8 mouse cellular contexts compared by ENCODE assay signal in genomic region chr8:93932873-93933272, GRCm38 (mm10).
DNase-seq lines count a peak whose midpoint lies in the region; ATAC-seq and TF ChIP-seq lines count a peak whose summit lies in the region.

No protein-coding gene starts in this region.

- TF ChIP-seq EP300 in heart, adult 2 months (IDR thresholded peaks at IDR 0.05; ENCODE audit: insufficient read depth, low read depth, low read length): peak; percentile 79; the same call in 1 of the 2 replicates

- H3K79me2 ChIP-seq in heart, adult 2 months (replicated peaks; ENCODE audit: control insufficient read depth, insufficient read depth, low read length): no peaks in the 10 kb centered on the region

- H3K4me2 ChIP-seq in kidney, embryonic 14.5 days (replicated peaks; ENCODE audit: low read depth, low read length): no peak overlapping the region
- no peak overlapping the region for H3K4me2 ChIP-seq in limb, embryonic 14.5 days (replicated peaks; ENCODE audit: low read depth, low read length, severe bottlenecking)

- 14% methylated on average over 6 of the region's 6 CpGs for WGBS in heart, adult 2 months
- 29% methylated on average over 6 of the region's 6 CpGs for WGBS in kidney, embryonic 14.5 days
- WGBS in limb, embryonic 14.5 days: 23% methylated on average over 6 of the region's 6 CpGs

- DNase-seq in 3T3-L1 (ENCODE audit: low read depth, low spot score): peak; percentile 85
- DNase-seq in adrenal gland, postnatal 10 days: peak; percentile 86
- peak; percentile 81 for DNase-seq in embryo, embryonic 9.5 days (ENCODE audit: extremely low spot score)
- DNase-seq in heart, adult 2 months: peak; percentile 73 to 86
- DNase-seq in limb, embryonic 14.5 days (ENCODE audit: low spot score): peak; percentile 49
- DNase-seq in neural tube, embryonic 10.5 days (ENCODE audit: extremely low spot score, low spot score): peak; percentile 84
- DNase-seq in splenic B cell, adult 2 months (ENCODE audit: low read depth, low spot score): peak; percentile 73

- H3K27ac ChIP-seq in heart, adult 2 months: no peak overlapping the region
- H3K27ac ChIP-seq in kidney, embryonic 14.5 days (ENCODE audit: low read depth, low read length): no peak overlapping the region
- H3K27ac ChIP-seq in limb, embryonic 14.5 days (replicated peaks; ENCODE audit: low read depth, low read length): no peak overlapping the region

- no peak overlapping the region for H3K9ac ChIP-seq in heart, adult 2 months (ENCODE audit: low read depth, low read length)
- H3K9ac ChIP-seq in kidney, embryonic 14.5 days (ENCODE audit: low read depth, low read length): no peak overlapping the region
- no peak overlapping the region for H3K9ac ChIP-seq in limb, embryonic 14.5 days (ENCODE audit: low read depth, low read length, severe bottlenecking)

- H3K4me3 ChIP-seq in heart, adult 2 months: no peak overlapping the region
- no peak overlapping the region for H3K4me3 ChIP-seq in kidney, embryonic 14.5 days (ENCODE audit: low read length)
- H3K4me3 ChIP-seq in limb, embryonic 14.5 days (replicated peaks; ENCODE audit: low read length): no peak overlapping the region

- TF ChIP-seq CTCF in heart, adult 2 months (IDR thresholded peaks at IDR 0.05): peak; percentile 98

- no peaks in the 10 kb centered on the region for H3K27me3 ChIP-seq in heart, adult 2 months (ENCODE audit: control insufficient read depth, insufficient read depth, low read length)
- H3K27me3 ChIP-seq in kidney, embryonic 14.5 days (ENCODE audit: control insufficient read depth, insufficient read depth, low read length): no peaks in the 10 kb centered on the region
- H3K27me3 ChIP-seq in limb, embryonic 14.5 days (ENCODE audit: control insufficient read depth, insufficient read depth, low read length): no peaks in the 10 kb centered on the region
- H3K27me3 ChIP-seq in splenic B cell, adult 2 months (ENCODE audit: control insufficient read depth, insufficient read depth, low read length, poor library complexity, severe bottlenecking): no peaks in the 10 kb centered on the region

- H3K36me3 ChIP-seq in heart, adult 2 months (ENCODE audit: control insufficient read depth, insufficient read depth, low read length): no peaks in the 10 kb centered on the region
- H3K36me3 ChIP-seq in kidney, embryonic 14.5 days (ENCODE audit: control insufficient read depth, insufficient read depth, low read length): no peaks in the 10 kb centered on the region
- H3K36me3 ChIP-seq in limb, embryonic 14.5 days (ENCODE audit: control insufficient read depth, insufficient read depth, low read length): no peaks in the 10 kb centered on the region
- no peaks in the 10 kb centered on the region for H3K36me3 ChIP-seq in splenic B cell, adult 2 months (ENCODE audit: control insufficient read depth, insufficient read depth, low read length, poor library complexity, severe bottlenecking)

- no peaks in the 10 kb centered on the region for H3K9me3 ChIP-seq in kidney, embryonic 14.5 days (ENCODE audit: control insufficient read depth, low read length)
- H3K9me3 ChIP-seq in limb, embryonic 14.5 days (ENCODE audit: control insufficient read depth, low read length): no peaks in the 10 kb centered on the region

- no peak for TF ChIP-seq POLR2A in heart, adult 2 months (IDR thresholded peaks at IDR 0.05; ENCODE audit: insufficient read depth, low read depth, low read length)
- no peak for TF ChIP-seq POLR2A in limb, embryonic 14.5 days (IDR thresholded peaks at IDR 0.05; ENCODE audit: borderline replicate concordance, extremely low read depth, insufficient read depth, insufficient read length)

- intact Hi-C loops in heart, adult 2 months (cut with DNase I): loop anchor here (1.0 to 5.0 kb wide), 4 partner anchors 92 to 341 kb away; no protein-coding TSS in a partner anchor

- peak; percentile 66 for ATAC-seq in kidney, embryonic 14.5 days (ENCODE audit: low FRiP score, low TSS enrichment)
- peak; percentile 9; the same call in 1 of the 2 replicates for ATAC-seq in limb, embryonic 14.5 days (ENCODE audit: low FRiP score, low read depth)

- no peaks in the 10 kb centered on the region for H3K4me1 ChIP-seq in heart, adult 2 months (ENCODE audit: control insufficient read depth, insufficient read depth, low read length)
- H3K4me1 ChIP-seq in kidney, embryonic 14.5 days (ENCODE audit: control insufficient read depth, insufficient read depth, low read length): no peaks in the 10 kb centered on the region
- no peaks in the 10 kb centered on the region for H3K4me1 ChIP-seq in limb, embryonic 14.5 days (ENCODE audit: control insufficient read depth, insufficient read depth, low read length)
